Mouse (Mus musculus) forebrain, embryonic 10.5 days (tissue): ENCODE results near the gene Sars2. TPM values are rescaled to one million over a fixed set of nuclear protein-coding genes. Genes with fewer than 3 reads are reported as not detected.
A peak's percentile ranks its signal among the peaks of the same experiment; 100 is the strongest.

ENCODE experiments used
- DNase-seq: peaks from one replicate; pipeline ENCODE4 v3.0.0-alpha.2; 2017; ENCODE audit warnings: low spot score; ENCODE audit errors: extremely low spot score
- H3K27ac ChIP-seq: fragments of 300-500 bp; sonication (generic); 2 replicates; pipeline ENCODE4 v1.5.1; 2016; ENCODE audit warnings: mild to moderate bottlenecking
- H3K27me3 ChIP-seq: fragments of 300-500 bp; sonication (generic); 2 replicates; pipeline ENCODE4 v1.6.1; 2016; ENCODE audit warnings: mild to moderate bottlenecking; ENCODE audit not compliant: poor library complexity, severe bottlenecking
- H3K36me3 ChIP-seq: fragments of 300-500 bp; sonication (generic); replicated peaks from 2 replicates; pipeline ENCODE4 v1.6.1; 2016; ENCODE audit warnings: mild to moderate bottlenecking, moderate library complexity
- H3K4me1 ChIP-seq: fragments of 300-500 bp; sonication (generic); 2 replicates; pipeline ENCODE4 v1.6.1; 2016
- H3K4me3 ChIP-seq: fragments of 300-500 bp; sonication (generic); 2 replicates; pipeline ENCODE4 v1.5.1; 2016; ENCODE audit warnings: mild to moderate bottlenecking, moderate library complexity
- H3K9me3 ChIP-seq: fragments of 300-500 bp; sonication (generic); 2 replicates; pipeline ENCODE4 v1.6.1; 2016; ENCODE audit warnings: mild to moderate bottlenecking, moderate library complexity
- WGBS: fragments of 180-500 bp; shearing (Covaris S2); methylation state at CpG from one replicate; pipeline ENCODE4 v1.1.7; 2016; 5-methylcytosine and 5-hydroxymethylcytosine counted together
- polyA plus RNA-seq: library from polyadenylated mRNA; unstranded; fragments of >200 nt; fragmentation: Nextera tagmentation; extraction: Ambion mirVana; gene quantifications from 2 replicates; pipeline ENCODE4 v1.2.1, GENCODE M21; 2016

The Sars2 gene
- polyA plus RNA-seq, 1 experiment from 2014 or later = 43.4 TPM

DNA sequence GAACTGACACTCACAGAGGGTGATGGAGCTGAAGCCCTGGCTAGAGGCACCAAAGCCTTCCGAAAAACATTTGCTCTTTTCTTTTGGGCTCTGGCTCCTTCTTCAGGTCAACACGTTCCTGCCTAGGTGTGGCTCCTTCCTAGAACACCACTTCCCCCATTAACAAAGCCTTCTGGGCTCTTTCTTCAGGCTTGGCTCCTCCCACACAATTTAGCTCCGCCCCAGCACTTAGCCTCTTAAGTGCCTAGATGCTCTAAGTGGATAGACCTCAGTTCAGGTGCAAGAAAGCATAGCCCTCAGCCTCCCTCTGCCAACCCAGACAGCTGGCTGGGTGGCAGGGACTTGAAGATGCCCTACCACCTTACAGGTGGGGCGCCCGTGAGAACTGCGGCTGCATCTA is 6.1 kb upstream of the Sars2 start:
- Histone ChIP-seq H3K36me3 (peaks cover 63% of the 10 kb centered on the region), H3K27ac (no peak overlapping the region), H3K4me3 (no peak overlapping the region), H3K9me3 (peaks cover 12% of the 10 kb centered on the region), H3K27me3 (peaks cover 17% of the 10 kb centered on the region), H3K4me1 (peaks cover 24% of the 10 kb centered on the region)
- WGBS = 85% methylated on average over 6 of the region's 6 CpGs
- DNase-seq = no peak

DNA sequence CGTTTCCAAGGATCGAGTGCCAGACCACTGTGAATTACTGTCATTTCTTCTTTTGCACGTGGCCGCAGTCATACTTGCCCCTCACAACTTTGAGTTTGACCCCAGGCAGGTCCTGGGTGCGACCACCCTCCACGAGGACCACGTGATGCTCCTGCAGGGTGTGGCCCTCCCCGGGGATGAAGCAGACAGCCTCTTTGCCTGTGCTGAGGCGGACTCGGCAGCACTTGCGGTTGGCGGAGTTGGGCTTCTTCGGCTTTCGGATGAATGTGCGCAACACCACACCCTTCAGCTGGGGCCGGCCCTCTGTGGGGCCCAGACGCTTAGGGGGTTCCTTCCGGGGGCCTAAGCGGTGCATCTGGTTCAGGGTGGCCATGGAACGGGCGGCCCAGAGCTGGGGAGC is 2.0 kb upstream of the Sars2 start:
- Histone ChIP-seq H3K9me3 (no peaks in the 10 kb centered on the region), H3K4me3 (0 out of 2 replicates have a peak overlapping the region, but pooled peaks have one; percentile 12), H3K36me3 (peaks cover 64% of the 10 kb centered on the region), H3K27ac (no peak overlapping the region), H3K27me3 (no peaks in the 10 kb centered on the region), H3K4me1 (peaks cover 23% of the 10 kb centered on the region)
- DNase-seq = no peak
- 94% methylated on average over 21 of the region's 21 CpGs for WGBS

DNA sequence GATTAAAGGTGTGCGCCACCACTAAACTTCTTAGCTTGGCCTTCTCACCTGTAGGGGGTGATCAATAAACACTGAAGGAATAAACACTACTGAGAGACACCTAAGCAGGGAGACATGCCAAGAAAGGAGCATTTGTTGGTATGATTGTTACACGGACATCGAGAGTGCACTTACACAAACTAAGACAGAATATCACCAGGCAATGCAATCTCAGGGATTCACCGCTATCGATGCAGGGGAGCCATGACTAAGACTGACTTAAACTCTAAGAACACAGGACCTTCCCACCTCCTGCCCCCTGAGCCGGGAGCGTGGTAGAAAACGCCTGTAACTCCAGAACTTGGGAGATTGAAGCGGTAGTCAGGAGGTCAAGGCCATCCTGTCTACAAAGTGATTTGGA is 843 bp upstream of the Sars2 start:
- WGBS = 46% methylated on average over 9 of the region's 9 CpGs

DNA sequence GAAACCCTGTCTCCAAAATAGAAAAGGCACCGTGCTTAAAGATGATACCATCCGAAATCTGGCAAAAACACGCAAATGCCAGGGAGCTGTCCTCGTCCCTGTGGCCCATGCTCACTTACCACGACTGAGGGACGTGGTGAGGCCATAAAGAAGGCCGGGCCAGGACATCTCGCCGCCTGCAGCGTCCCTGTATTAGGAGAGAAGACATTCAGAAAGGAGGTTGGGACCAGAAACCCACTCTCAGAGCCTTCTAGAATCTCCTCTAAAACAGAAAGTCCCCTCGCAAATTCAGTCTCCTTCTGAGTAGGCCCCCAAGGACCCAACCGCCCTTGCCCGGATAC is 454 bp upstream of the Sars2 start:
- 2% methylated on average over 13 of the region's 13 CpGs for WGBS
- Histone ChIP-seq H3K36me3 (peaks cover 64% of the 10 kb centered on the region), H3K27ac (peak overlapping the region; percentile 96), H3K4me3 (peak overlapping the region; percentile 80), H3K9me3 (no peaks in the 10 kb centered on the region), H3K4me1 (peaks cover 23% of the 10 kb centered on the region), H3K27me3 (no peaks in the 10 kb centered on the region)
- DNase-seq = no peak

More for the DNA sequence above, 843 bp upstream of the Sars2 start:
- peak overlapping the region; percentile 96 for H3K27ac ChIP-seq
- no peaks in the 10 kb centered on the region for H3K27me3 ChIP-seq
- peaks cover 23% of the 10 kb centered on the region for H3K4me1 ChIP-seq
- H3K4me3 ChIP-seq = peak overlapping the region; percentile 80
- no peak for DNase-seq
- H3K9me3 ChIP-seq = no peaks in the 10 kb centered on the region
- H3K36me3 ChIP-seq = peaks cover 64% of the 10 kb centered on the region

DNA sequence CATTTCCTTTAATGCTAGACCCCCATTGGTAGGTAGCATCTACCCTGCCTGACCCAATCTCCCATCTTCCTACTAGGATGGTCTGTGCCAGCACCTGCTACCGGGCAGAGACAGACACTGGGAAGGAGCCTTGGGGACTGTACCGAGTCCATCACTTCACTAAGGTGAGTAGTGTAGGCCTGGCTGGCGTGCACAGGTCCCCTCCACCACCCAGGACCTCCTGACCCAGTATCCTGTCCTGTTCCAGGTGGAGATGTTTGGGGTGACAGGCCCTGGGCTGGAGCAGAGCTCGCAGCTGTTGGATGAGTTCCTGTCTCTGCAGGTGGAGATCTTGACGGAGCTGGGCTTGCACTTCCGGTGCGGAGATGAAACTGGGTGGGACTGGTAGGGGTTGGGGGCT is 8.1 kb downstream of the Sars2 start:
- Histone ChIP-seq H3K27me3 (no peaks in the 10 kb centered on the region), H3K27ac (no peak overlapping the region), H3K9me3 (no peaks in the 10 kb centered on the region), H3K4me1 (peaks cover 9% of the 10 kb centered on the region; the same call in 1 of the 2 replicates), H3K4me3 (no peak overlapping the region), H3K36me3 (peaks cover 80% of the 10 kb centered on the region)
- WGBS = 96% methylated on average over 7 of the region's 7 CpGs
- DNase-seq = no peak

DNA sequence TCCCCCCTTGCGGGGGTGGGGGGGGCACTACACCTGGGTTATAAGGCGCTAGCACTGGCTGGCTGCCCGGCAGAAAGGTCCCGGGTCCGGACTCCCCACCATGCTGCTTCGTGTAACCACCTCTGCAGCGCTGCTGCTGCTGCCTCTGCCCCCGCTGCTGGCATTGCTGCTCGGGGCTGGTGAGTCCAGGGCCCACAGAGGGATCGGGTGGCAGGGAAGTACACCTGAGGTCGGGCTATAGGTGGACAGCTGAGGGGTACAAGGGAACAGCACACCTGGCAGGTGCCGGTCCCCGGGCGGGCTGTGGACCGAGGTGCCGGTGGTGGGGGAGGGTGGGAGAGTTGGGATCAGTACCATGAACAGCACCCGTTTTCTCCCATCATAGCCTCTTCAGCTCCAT is 14.3 kb downstream of the Sars2 start, which contains the start of gene Ccer2:
TSS of gene Ccer2 (plus strand) at position 96 of the 400 bp plus-strand sequence.
- 1% methylated on average over 17 of the region's 17 CpGs for WGBS
- peaks cover 26% of the 10 kb centered on the region for H3K27me3 ChIP-seq
- H3K36me3 ChIP-seq = peaks cover 55% of the 10 kb centered on the region
- no peaks in the 10 kb centered on the region for H3K9me3 ChIP-seq
- DNase-seq = no peak
- no peak within 1 kb of the TSS for H3K27ac ChIP-seq
- H3K4me3 ChIP-seq = peak within 1 kb of the TSS; percentile 36
- H3K4me1 ChIP-seq = peaks cover 10% of the 10 kb centered on the region

DNA sequence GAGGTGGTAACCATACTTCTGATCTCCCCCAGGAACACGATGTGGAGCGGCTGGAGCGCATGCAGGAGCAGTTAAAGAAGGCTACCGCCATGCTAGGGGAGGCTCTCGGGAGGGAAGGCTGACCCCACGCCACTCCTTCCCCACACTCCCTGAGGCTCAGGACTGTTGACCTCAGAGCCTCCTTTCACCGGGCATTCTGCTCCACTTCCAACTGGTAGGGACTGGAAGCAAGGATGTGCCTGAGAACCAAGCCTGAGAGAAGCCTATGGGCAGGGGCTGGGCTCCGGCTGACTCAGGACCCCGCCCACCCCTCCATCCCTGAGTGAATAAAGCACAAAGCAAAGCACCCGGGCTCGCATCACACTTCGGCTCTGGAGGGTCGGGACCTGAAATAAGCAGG is 16.8 kb downstream of the Sars2 start:
- no peak for DNase-seq
- WGBS = 85% methylated on average over 13 of the region's 13 CpGs
- no peaks in the 10 kb centered on the region for H3K9me3 ChIP-seq

DNA sequence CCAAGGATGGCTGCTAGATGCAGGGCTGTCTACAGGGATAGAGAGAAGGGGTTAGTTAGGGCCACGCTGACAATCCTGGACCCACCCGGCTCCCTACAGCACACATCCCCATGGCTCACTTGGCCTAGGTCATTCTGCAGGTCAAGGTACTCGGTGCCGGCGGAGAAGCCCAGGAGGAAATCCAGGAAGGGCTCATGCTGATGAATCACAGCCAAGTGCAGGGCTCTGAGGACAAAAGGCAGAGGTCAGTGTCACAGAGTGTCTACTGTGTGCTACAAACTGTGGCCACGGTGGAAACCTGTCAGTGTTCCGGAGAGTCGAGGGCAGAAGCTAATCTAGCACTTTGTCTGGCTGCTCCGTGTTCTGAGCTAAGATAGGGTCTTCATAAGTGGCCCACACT is 20.1 kb downstream of the Sars2 start:
- Histone ChIP-seq H3K27ac (no peak overlapping the region), H3K9me3 (no peaks in the 10 kb centered on the region), H3K4me1 (peaks cover 14% of the 10 kb centered on the region), H3K4me3 (no peak overlapping the region), H3K36me3 (peaks cover 47% of the 10 kb centered on the region), H3K27me3 (peaks cover 7% of the 10 kb centered on the region)
- WGBS = 93% methylated on average over 9 of the region's 9 CpGs
- DNase-seq = no peak

More for the DNA sequence above, 16.8 kb downstream of the Sars2 start:
- Histone ChIP-seq H3K36me3 (peaks cover 55% of the 10 kb centered on the region), H3K27me3 (peaks cover 26% of the 10 kb centered on the region), H3K4me3 (no peak overlapping the region), H3K4me1 (peaks cover 10% of the 10 kb centered on the region), H3K27ac (no peak overlapping the region)

DNA sequence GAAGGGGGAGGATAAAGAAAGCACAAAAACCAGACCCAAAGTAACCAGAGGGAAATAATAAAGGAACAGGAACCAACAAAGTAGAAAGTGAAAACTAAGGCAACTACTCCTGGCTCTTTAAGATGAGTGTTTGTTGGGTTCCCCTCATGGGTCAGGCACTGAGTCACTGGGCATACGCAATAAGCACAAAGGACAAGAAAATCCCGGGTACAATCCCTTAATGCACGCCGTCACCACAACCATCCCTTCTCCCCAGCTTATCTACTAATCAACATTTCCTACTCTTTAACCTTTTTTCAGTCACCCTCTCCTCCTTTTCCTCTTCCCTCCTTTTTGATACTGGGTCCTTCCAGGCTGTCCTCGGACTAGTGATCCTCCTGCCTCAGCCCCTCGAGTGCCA is 23.4 kb downstream of the Sars2 start:
- Histone ChIP-seq H3K4me3 (peak overlapping the region; percentile 82), H3K9me3 (no peaks in the 10 kb centered on the region), H3K4me1 (peaks cover 32% of the 10 kb centered on the region), H3K27me3 (no peaks in the 10 kb centered on the region), H3K36me3 (peaks cover 25% of the 10 kb centered on the region), H3K27ac (no peak overlapping the region)
- 89% methylated on average over 6 of the region's 6 CpGs for WGBS
- no peak for DNase-seq

DNA sequence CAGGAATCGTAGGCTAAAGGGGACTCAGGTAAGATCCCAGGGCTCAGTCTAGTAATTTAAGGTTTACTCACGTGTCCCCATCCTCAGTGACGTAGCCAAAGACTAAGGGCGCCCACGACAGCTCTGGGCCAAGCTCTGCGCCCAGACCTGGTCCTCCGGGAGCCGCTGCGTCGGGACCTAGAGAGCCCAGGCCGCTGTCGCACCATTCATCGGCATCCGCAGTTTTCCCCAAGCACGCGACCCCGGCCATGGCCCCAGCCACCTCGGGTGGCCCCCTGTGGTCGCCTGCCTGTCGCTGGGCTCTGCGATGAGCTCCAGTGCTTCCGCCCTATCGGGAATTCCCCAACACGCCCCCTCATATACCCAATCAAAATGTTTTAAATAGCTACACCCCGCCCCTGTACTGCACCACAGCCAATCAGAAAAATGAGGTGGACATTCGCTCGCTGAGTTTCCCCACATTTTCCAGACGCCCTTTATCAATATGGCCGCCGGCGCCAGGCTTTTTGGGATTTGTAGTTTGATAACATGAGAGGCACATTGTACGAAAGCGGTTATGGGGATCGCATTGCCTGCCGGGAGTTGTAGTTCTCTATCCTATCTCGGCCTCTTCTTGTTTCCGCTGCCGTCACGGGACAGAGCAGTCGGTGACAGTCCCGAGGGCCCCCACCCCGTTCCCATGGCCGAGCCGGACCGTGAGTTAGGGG is 24.5 kb downstream of the Sars2 start, which contains the start of gene Sirt2:
TSS of gene Sirt2 (plus strand) at position 563 of the 707 bp plus-strand sequence.
- Histone ChIP-seq H3K4me1 (peaks cover 32% of the 10 kb centered on the region), H3K27me3 (no peaks in the 10 kb centered on the region), H3K27ac (peak within 1 kb of the TSS; percentile 84), H3K4me3 (peak within 1 kb of the TSS; percentile 82), H3K36me3 (peaks cover 14% of the 10 kb centered on the region), H3K9me3 (no peaks in the 10 kb centered on the region)
- WGBS = under 1% methylated on average over 45 of the region's 45 CpGs
- DNase-seq = peak; percentile 99

DNA sequence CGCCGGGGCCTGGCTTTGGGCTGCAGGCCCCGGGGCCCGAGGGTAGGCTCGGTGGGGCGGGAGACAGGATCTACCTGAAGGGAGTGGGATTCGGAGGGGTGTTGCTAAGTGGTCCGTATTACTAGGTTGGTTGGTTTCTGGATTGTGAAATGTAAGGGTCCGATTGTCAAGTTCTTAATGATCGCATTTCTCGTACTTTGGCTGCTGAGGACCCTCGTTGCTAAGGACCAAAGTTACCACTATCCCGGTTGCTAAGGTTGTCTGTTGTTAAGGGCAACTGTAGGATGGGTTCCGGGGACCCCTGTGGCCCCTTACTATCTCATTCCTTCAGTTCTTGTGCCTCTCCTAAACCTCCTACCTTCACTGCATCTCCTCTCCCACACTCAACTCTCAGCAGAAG is 25.1 kb downstream of the Sars2 start:
- H3K4me1 ChIP-seq = peaks cover 32% of the 10 kb centered on the region
- no peaks in the 10 kb centered on the region for H3K27me3 ChIP-seq
- peak overlapping the region; percentile 84 for H3K27ac ChIP-seq
- WGBS = 9% methylated on average over 14 of the region's 14 CpGs
- no peaks in the 10 kb centered on the region for H3K9me3 ChIP-seq
- H3K36me3 ChIP-seq = peaks cover 11% of the 10 kb centered on the region
- no peak for DNase-seq
- peak overlapping the region; percentile 82 for H3K4me3 ChIP-seq

DNA sequence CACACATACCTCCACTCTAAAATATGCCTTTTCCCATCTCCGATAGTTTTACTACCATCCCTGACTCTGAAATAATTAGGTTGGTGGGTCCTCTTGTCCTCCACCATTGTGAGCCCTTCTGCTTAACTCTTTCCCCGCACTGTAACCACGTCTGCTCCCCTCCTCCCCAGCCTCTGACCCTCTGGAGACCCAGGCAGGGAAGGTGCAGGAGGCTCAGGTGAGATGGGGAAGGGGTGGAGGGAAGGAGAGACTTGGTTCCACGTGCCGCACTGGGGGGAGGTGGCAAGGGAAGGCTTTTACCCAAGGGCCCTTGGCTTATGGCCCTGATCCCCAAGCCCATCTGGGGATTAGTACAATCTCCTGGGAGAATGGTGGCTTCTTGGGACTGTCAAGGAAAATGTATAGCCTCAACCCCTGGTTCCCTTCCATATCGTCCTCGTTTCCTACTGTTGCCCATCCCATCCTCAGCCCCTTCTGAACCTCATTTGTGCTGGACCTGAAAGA is 25.7 kb downstream of the Sars2 start, which contains the start of gene Nfkbib:
TSS of gene Nfkbib (minus strand) at position 51 of the 504 bp plus-strand sequence.
- 63% methylated on average over 7 of the region's 7 CpGs for whole genome bisulfite sequencing
- peaks cover 10% of the 10 kb centered on the region for H3K36me3 ChIP-seq
- peak within 1 kb of the TSS; percentile 82 for H3K4me3 ChIP-seq
- no peaks in the 10 kb centered on the region for H3K9me3 ChIP-seq
- H3K4me1 ChIP-seq = peaks cover 32% of the 10 kb centered on the region
- H3K27ac ChIP-seq = peak within 1 kb of the TSS; percentile 84
- no peaks in the 10 kb centered on the region for H3K27me3 ChIP-seq
- no peak for DNase-seq

DNA sequence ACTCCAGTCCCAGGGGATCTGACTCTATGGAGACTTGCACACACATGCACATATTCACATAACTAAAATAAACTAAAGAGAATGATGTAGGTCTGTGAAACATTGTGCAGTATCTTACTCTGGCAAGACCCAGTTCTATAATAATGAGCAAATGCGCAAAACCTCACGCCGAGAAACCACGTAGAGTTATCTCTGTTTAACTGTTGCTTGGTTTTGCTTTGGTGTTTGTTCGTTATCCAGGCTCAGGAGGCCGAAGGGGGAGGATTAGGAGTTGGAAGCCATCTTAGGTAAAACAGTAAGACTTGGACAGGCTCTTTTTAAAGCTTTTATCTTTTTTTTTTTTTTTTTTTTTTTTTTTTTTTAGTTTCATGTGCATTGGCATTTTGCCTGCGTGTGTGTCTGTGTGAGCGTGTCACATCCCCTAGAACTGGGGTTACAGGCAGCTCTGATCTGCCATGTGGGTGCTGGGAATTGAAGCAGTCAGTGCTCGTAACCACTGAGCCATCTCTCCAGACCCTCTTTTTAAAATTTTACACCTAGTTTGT is 27.7 kb downstream of the Sars2 start:
- Histone ChIP-seq H3K36me3 (peaks cover 13% of the 10 kb centered on the region), H3K9me3 (no peaks in the 10 kb centered on the region), H3K27ac (no peak overlapping the region), H3K27me3 (no peaks in the 10 kb centered on the region), H3K4me3 (no peak overlapping the region), H3K4me1 (peaks cover 41% of the 10 kb centered on the region)
- no peak for DNase-seq
- WGBS = 93% methylated on average over 9 of the region's 9 CpGs
